Mouse (Mus musculus): ENCODE measurements around the gene Mbnl2. TPM values are rescaled to one million over a fixed set of nuclear protein-coding genes. Genes with fewer than 3 reads are reported as not detected.

Gene Mbnl2
- polyA plus RNA-seq (2014; fragmentation: Nextera tagmentation; extraction: Ambion mirVana): 36.4 and 40.8 TPM in 2 replicates

DNA sequence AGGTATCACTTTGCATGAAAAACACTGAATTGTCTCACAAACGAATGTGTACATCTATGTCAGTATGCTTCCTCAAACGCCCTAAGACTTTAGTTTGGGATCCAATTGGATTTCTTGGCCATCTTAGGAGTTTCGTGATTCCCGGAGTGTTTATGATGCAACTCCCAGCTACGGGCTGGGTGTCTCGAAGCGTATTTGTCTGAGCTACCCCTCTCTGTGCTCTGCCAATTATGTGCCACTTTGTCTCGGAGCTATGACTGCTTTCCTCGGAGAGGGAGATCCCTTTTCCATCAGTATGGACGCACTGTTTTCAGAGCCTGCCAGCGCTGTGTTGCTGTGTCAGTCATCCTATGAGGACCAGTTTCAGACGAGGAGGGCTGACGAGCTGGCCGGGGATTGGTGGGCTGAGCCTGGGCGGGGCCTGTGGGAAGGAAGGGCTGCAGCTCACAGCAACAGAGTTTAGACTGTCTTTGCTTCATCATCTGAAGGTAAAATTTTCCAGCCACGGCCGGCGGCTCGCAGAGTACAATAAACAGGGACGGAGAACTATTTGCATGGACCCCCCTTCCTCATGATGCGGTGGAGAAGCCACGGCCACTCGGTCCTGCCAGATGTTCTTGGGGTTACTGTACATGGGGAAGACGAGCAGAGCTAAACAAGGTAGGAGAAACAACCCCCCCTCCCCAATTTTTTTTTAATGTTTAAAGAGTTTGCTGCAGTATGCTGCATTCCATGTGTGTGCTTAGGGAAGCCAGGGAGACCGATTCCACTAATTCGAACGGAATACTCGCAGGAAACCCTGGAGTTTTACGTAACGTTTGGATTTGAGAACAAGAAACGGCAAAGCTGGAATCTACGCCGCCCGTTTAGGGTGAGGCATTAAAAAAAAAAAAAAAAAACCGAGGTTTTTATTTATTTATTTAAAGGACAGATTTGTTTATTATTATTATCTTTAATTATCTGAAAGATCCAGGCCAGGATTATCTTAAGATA lies at the start of gene Mbnl2:
TSS of gene Mbnl2 (plus strand) at position 424 of the 993 bp plus-strand sequence.
- peak within 1 kb of the TSS; percentile 49 for H3K4me3 ChIP-seq (ENCODE audit: low read depth, low read length)
- peak within 1 kb of the TSS; percentile 46 for H3K4me2 ChIP-seq
- peak; percentile 99 for ATAC-seq (ENCODE audit: low FRiP score)

GRCm38 (mm10) chr14:120232076-120232496 lies 43.4 kb upstream of the Mbnl2 start:
- H3K4me1 ChIP-seq (ENCODE audit: control insufficient read depth, insufficient read depth, low read length): no peaks in the 10 kb centered on the region
- no peak overlapping the region for H3K9ac ChIP-seq (ENCODE audit: low read length)
- no peak overlapping the region for H3K4me2 ChIP-seq
- WGBS: 78% methylated on average over 7 of the region's 7 CpGs
- H3K36me3 ChIP-seq (ENCODE audit: control insufficient read depth, insufficient read depth, low read length): no peaks in the 10 kb centered on the region
- H3K4me3 ChIP-seq (ENCODE audit: low read depth, low read length): no peak overlapping the region
- H3K27ac ChIP-seq (ENCODE audit: low read depth, low read length): no peak overlapping the region
- no peak for ATAC-seq (ENCODE audit: low FRiP score)
- no peaks in the 10 kb centered on the region for H3K27me3 ChIP-seq (ENCODE audit: control insufficient read depth, insufficient read depth, low read length)
- peak; percentile 61 for DNase-seq (ENCODE audit: low spot score, missing footprints)
- H3K9me3 ChIP-seq (ENCODE audit: control insufficient read depth, low read length): no peaks in the 10 kb centered on the region

More for the DNA sequence above, at the start of gene Mbnl2:
- Histone ChIP-seq H3K27me3 (ENCODE audit: control insufficient read depth, insufficient read depth, low read length) (no peaks in the 10 kb centered on the region), H3K9me3 (ENCODE audit: control insufficient read depth, low read length) (no peaks in the 10 kb centered on the region), H3K4me1 (ENCODE audit: control insufficient read depth, insufficient read depth, low read length) (peaks cover 19% of the 10 kb centered on the region), H3K27ac (ENCODE audit: low read depth, low read length) (peak within 1 kb of the TSS; percentile 37), H3K9ac (ENCODE audit: low read length) (peak within 1 kb of the TSS; percentile 62), H3K36me3 (ENCODE audit: control insufficient read depth, insufficient read depth, low read length) (no peaks in the 10 kb centered on the region)
- 2% methylated on average over 35 of the region's 35 CpGs for WGBS
- peak; percentile 97 for DNase-seq (ENCODE audit: low spot score, missing footprints)

GRCm38 (mm10) chr14:120235610-120236009 lies 39.9 kb upstream of the Mbnl2 start:
- Histone ChIP-seq H3K4me1 (ENCODE audit: control insufficient read depth, insufficient read depth, low read length) (no peaks in the 10 kb centered on the region), H3K4me2 (no peak overlapping the region), H3K27ac (ENCODE audit: low read depth, low read length) (no peak overlapping the region), H3K9ac (ENCODE audit: low read length) (no peak overlapping the region), H3K4me3 (ENCODE audit: low read depth, low read length) (no peak overlapping the region), H3K9me3 (ENCODE audit: control insufficient read depth, low read length) (no peaks in the 10 kb centered on the region), H3K27me3 (ENCODE audit: control insufficient read depth, insufficient read depth, low read length) (no peaks in the 10 kb centered on the region), H3K36me3 (ENCODE audit: control insufficient read depth, insufficient read depth, low read length) (no peaks in the 10 kb centered on the region)
- ATAC-seq (ENCODE audit: low FRiP score) (no peak), DNase-seq (ENCODE audit: low spot score, missing footprints) (peak; percentile 23)
- 83% methylated on average over 7 of the region's 7 CpGs for WGBS

- Histone ChIP-seq H3K4me3 (ENCODE audit: low read depth, low read length) (no peak overlapping the region), H3K9ac (ENCODE audit: low read length) (no peak overlapping the region), H3K36me3 (ENCODE audit: control insufficient read depth, insufficient read depth, low read length) (no peaks in the 10 kb centered on the region), H3K27ac (ENCODE audit: low read depth, low read length) (no peak overlapping the region), H3K4me2 (no peak overlapping the region), H3K27me3 (ENCODE audit: control insufficient read depth, insufficient read depth, low read length) (no peaks in the 10 kb centered on the region), H3K9me3 (ENCODE audit: control insufficient read depth, low read length) (no peaks in the 10 kb centered on the region), H3K4me1 (ENCODE audit: control insufficient read depth, insufficient read depth, low read length) (no peaks in the 10 kb centered on the region)
- DNase-seq (ENCODE audit: low spot score, missing footprints): peak; percentile 77
- no peak for ATAC-seq (ENCODE audit: low FRiP score)
Observed at GRCm38 (mm10) chr14:120238501-120238900, 37.0 kb upstream of the Mbnl2 start.

DNA sequence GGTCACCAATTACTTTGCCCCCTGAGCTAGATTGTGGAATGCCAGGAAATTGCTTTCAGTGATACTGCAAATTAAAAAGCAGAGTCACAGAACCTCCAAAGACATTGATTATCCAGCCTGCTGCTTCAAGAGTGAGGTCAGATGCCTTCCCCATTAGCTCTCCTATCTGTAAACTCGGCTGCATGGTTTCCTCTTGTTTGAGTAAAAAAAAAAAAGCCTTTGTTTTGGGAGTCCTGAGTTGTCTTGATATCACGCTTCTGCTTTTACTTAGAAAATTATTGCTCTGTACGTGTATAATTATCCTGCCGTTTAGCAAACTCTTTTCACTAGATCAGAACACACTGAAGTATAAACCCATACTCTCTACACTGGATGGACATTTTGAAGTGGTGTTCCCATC lies 35.3 kb upstream of the Mbnl2 start:
- Histone ChIP-seq H3K4me1 (ENCODE audit: control insufficient read depth, insufficient read depth, low read length) (no peaks in the 10 kb centered on the region), H3K27ac (ENCODE audit: low read depth, low read length) (no peak overlapping the region), H3K36me3 (ENCODE audit: control insufficient read depth, insufficient read depth, low read length) (no peaks in the 10 kb centered on the region), H3K4me2 (no peak overlapping the region), H3K9ac (ENCODE audit: low read length) (no peak overlapping the region), H3K9me3 (ENCODE audit: control insufficient read depth, low read length) (no peaks in the 10 kb centered on the region), H3K4me3 (ENCODE audit: low read depth, low read length) (no peak overlapping the region), H3K27me3 (ENCODE audit: control insufficient read depth, insufficient read depth, low read length) (no peaks in the 10 kb centered on the region)
- 72% methylated on average over 4 of the region's 4 CpGs for WGBS
- ATAC-seq (ENCODE audit: low FRiP score) (no peak), DNase-seq (ENCODE audit: low spot score, missing footprints) (peak; percentile 35)

DNA sequence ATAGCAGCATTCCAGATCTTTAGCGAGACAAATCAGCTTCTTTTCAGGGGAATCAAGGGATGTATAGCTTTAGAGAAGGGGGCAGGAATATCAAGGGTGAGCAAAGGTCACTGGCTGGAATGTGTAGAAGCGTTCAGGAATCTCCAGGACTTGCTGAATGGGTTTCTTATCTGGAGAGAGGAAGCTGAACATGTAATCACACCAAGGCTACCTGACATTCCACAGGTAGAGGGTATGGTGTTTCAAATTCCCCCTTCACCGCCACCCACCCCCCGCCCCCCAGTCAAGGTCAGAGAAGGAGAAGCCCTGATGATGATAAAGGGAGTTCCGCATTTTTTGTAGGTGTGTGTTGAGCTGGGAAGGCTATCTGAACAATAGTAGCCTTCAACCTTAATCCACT lies 32.8 kb upstream of the Mbnl2 start:
- Histone ChIP-seq H3K4me3 (ENCODE audit: low read depth, low read length) (no peak overlapping the region), H3K27me3 (ENCODE audit: control insufficient read depth, insufficient read depth, low read length) (no peaks in the 10 kb centered on the region), H3K27ac (ENCODE audit: low read depth, low read length) (no peak overlapping the region), H3K9ac (ENCODE audit: low read length) (no peak overlapping the region), H3K4me1 (ENCODE audit: control insufficient read depth, insufficient read depth, low read length) (no peaks in the 10 kb centered on the region), H3K36me3 (ENCODE audit: control insufficient read depth, insufficient read depth, low read length) (no peaks in the 10 kb centered on the region), H3K9me3 (ENCODE audit: control insufficient read depth, low read length) (no peaks in the 10 kb centered on the region), H3K4me2 (no peak overlapping the region)
- ATAC-seq (ENCODE audit: low FRiP score) (no peak), DNase-seq (ENCODE audit: low spot score, missing footprints) (peak; percentile 8)
- WGBS: 73% methylated on average over 5 of the region's 5 CpGs

DNA sequence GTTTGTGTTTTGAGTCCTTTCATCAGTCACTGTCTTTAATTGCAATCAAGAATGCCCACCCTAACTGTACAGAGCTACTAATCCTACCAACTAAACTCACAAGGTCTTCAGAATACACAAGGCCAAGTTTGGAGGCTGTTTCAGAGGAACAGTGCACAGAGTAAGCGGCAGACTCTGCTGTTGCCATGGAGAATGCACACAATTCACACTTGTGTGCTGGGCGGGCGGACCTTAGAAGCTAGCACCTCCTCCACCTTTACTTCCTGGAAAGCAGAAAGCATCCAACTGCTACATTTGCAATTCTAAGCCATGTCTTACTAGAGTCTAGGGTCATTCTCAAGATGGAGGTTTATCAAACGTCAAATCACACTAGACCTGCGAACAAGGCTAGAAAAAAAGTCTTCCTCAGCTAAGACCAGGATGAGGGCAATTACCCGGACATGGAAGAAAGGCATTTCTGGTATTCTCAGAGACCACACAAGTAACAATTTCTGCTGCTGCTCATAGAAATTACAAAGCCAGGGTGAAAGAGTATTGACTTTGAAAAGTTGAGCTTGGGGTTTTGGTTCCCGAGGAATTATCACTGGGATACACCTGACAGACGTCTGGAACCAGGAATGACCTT lies 30.3 kb upstream of the Mbnl2 start:
- 75% methylated on average over 8 of the region's 8 CpGs for WGBS
- DNase-seq (ENCODE audit: low spot score, missing footprints) (peak; percentile 66), ATAC-seq (ENCODE audit: low FRiP score) (no peak)
- H3K4me1 ChIP-seq (ENCODE audit: control insufficient read depth, insufficient read depth, low read length): no peaks in the 10 kb centered on the region
- no peaks in the 10 kb centered on the region for H3K9me3 ChIP-seq (ENCODE audit: control insufficient read depth, low read length)
- H3K4me2 ChIP-seq: no peak overlapping the region
- H3K36me3 ChIP-seq (ENCODE audit: control insufficient read depth, insufficient read depth, low read length): no peaks in the 10 kb centered on the region
- no peak overlapping the region for H3K4me3 ChIP-seq (ENCODE audit: low read depth, low read length)
- no peak overlapping the region for H3K27ac ChIP-seq (ENCODE audit: low read depth, low read length)
- no peaks in the 10 kb centered on the region for H3K27me3 ChIP-seq (ENCODE audit: control insufficient read depth, insufficient read depth, low read length)
- no peak overlapping the region for H3K9ac ChIP-seq (ENCODE audit: low read length)

GRCm38 (mm10) chr14:120253331-120253730 lies 22.1 kb upstream of the Mbnl2 start:
- Histone ChIP-seq H3K27me3 (ENCODE audit: control insufficient read depth, insufficient read depth, low read length) (no peaks in the 10 kb centered on the region), H3K27ac (ENCODE audit: low read depth, low read length) (no peak overlapping the region), H3K4me1 (ENCODE audit: control insufficient read depth, insufficient read depth, low read length) (no peaks in the 10 kb centered on the region), H3K9ac (ENCODE audit: low read length) (no peak overlapping the region), H3K9me3 (ENCODE audit: control insufficient read depth, low read length) (no peaks in the 10 kb centered on the region), H3K4me3 (ENCODE audit: low read depth, low read length) (no peak overlapping the region), H3K36me3 (ENCODE audit: control insufficient read depth, insufficient read depth, low read length) (no peaks in the 10 kb centered on the region), H3K4me2 (no peak overlapping the region)
- DNase-seq (ENCODE audit: low spot score, missing footprints) (peak; percentile 81), ATAC-seq (ENCODE audit: low FRiP score) (no peak)
- WGBS: 84% methylated on average over 7 of the region's 7 CpGs

GRCm38 (mm10) chr14:120256146-120256545 lies 19.3 kb upstream of the Mbnl2 start:
- Histone ChIP-seq H3K4me2 (no peak overlapping the region), H3K4me3 (ENCODE audit: low read depth, low read length) (no peak overlapping the region), H3K9me3 (ENCODE audit: control insufficient read depth, low read length) (no peaks in the 10 kb centered on the region), H3K27me3 (ENCODE audit: control insufficient read depth, insufficient read depth, low read length) (no peaks in the 10 kb centered on the region), H3K9ac (ENCODE audit: low read length) (no peak overlapping the region), H3K27ac (ENCODE audit: low read depth, low read length) (no peak overlapping the region), H3K4me1 (ENCODE audit: control insufficient read depth, insufficient read depth, low read length) (no peaks in the 10 kb centered on the region), H3K36me3 (ENCODE audit: control insufficient read depth, insufficient read depth, low read length) (no peaks in the 10 kb centered on the region)
- DNase-seq (ENCODE audit: low spot score, missing footprints) (peak; percentile 69), ATAC-seq (ENCODE audit: low FRiP score) (no peak)
- WGBS: 95% methylated on average over 2 of the region's 2 CpGs
